Mouse (Mus musculus) right cerebral cortex, adult 2 months (tissue): ENCODE results near the gene Nxph3.

Source experiments
- DNase-seq, 2 experiments: peaks; one replicate each; pipeline ENCODE4 v3.0.0; 2021 to 2022; ENCODE audit warnings: low spot score in 2 of 2

Gene Nxph3

DNA sequence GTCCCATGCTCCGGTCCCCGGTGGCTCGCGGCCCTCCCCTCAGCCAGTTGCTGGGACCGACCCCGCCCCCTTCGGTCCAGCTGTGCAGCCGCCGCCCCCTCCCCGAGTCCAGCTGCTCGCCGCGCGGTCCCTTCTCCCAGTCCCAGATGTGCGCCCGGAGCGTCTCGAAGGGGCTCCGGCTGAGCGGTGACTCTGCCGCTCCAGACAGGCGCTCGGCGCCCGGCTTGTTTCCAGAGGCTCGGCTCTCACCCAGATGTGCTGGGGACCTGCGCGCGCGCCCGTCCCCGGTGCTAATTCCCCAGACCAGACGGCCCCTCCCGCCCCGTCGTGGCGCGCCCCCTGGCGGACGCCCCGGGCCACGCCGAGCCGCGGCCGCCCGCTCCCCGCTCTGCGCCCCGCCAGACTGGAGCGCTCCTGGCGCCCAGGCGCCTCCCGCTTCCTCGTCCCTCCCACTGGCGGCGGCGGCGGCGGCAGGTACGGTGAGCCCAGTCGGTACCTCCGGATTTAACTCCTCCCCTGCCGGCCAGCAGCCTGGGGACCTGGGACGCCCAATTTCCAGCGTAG lies at the start of gene Nxph3:
Gene Nxph3, minus strand, starts transcription at position 273 of the 564 bp plus-strand sequence.
- peak; percentile 48 to 50 for DNase-seq

DNA sequence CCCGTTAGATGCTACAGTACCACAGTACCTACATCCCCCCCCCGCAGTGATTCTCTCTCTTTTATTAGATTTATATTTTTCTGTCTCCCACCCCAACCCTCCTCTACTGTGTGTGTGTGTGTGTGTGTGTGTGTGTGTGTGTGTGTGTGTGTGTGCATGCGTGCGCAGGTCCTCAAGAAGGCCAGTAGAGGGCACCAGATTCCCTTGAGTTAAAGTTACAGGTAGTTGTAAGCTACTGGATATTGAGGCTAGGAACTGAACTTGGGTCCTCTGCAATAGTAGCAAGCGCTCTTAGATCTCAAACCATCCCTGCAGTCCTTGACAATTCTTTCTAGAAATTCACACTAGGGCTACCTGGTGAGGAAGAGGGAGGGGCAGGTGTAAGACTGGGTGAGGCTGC lies 49.5 kb upstream of the Nxph3 start:
- DNase-seq = no peak

- no peak for DNase-seq
Observed at GRCm38 (mm10) chr11:95560773-95561172, 46.4 kb upstream of the Nxph3 start.

- no peak for DNase-seq
Observed at GRCm38 (mm10) chr11:95559761-95560160, 45.4 kb upstream of the Nxph3 start.

DNA sequence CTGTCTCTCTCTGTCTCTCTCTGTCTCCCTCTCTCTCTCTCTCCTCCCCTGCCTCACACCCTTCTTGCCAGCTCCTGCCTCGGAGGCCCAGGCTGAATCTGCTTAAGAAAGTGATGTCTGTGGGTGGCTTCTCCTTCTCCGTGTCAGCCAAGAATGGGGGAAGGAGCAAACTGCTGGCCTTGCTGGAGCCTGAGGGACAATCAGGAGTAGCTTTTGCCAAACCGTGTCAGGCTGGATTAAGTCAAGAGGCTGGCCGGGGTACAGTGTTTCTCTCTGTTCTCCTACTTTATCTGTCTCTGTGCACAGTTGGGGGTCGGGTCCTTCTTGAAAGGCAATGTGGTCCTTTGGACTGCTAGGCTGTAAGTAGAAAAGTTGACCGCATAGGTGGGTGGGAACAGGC lies 43.3 kb upstream of the Nxph3 start:
- no peak for DNase-seq

DNA sequence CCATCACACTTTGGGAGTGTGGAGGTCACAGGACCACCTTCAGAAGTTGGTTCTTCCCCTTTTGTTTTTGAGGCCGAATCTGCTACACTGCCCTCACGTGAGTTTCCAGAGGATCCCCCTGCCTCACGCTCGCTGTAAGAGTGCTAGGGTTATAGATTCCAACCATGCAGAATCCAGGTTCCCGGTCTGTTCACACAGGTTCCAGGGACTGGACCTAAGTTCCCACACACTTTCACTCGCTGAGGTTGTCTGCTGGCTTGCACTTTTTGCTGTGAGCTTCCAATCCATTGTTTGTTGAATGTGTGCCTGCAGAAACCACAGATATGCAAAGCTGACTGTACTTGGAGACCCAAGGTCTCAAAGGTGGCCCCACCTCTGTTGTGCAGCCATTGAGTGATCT lies 42.7 kb upstream of the Nxph3 start:
- no peak for DNase-seq

GRCm38 (mm10) chr11:95555279-95555678 lies 40.9 kb upstream of the Nxph3 start:
- DNase-seq = no peak

DNA sequence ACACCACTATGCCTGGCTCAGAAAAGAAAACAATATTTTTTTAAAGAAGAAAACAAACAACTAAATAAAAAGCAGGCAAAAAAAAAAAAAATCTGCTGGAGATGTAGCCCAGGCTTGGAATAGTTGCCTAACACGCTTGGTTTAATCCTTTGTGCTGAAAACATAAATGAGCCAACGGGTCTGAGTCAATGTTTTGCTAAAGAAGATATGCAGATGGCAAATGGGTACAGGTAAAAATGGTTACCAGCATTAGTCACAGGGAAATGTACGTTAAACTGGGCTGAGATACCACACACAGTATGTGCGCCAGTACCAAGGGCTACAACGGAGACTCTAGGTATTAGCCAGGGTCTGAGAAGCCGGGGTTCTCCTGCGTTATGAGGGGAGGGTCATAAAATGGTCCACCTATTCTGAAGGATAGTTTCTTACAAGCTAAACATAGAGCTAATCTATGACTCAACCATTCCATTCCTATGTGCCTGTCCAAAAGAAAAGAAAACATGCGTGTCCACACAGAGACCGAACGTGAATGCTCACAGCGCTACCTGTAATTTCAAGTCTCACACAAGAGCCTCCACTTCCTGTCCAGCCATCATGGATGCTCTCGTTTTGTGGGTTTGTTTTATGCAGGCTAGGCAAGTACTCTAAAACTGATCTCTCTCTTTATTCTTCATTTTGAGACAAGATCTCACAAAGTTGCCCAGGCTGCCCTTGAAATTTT lies 36.1 kb upstream of the Nxph3 start:
- no peak for DNase-seq

DNA sequence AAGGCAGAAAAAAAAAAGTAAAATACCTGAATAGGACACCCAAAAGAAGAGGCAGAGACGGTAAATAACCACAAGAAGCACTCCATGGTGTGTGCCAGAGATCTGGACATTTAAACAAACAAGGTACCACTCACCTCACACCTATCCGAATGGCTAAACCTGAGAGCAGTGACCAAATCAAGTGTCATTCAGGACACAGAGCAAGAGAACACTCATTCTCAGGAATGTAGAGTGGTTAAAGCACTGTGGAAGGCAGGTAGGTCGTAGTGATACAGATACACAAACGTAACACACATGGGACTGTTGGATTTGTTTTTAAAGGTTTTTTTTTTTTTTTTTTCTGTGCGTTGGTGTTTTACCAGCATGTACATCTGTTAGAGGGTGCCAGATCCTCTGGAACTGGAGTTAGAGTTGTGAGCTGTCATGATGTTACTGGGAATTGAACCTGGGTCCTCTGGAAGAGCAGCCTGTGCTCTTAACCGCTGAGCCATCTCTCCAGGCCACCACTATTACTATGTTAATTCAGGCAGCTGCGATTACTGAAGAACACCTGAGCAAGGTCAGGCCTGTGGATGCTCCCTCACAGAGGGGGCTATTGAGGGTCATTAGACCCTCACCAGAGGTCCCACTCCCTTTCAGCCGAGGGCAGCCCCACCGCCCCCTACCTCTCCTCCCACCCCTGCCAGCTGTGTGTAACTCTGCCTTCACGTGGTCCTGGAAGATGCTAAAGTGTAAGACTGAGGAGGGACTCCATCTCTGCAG lies 31.8 kb upstream of the Nxph3 start:
- DNase-seq = no peak

- no peak for DNase-seq
Observed at GRCm38 (mm10) chr11:95544546-95545327, 30.4 kb upstream of the Nxph3 start.

DNA sequence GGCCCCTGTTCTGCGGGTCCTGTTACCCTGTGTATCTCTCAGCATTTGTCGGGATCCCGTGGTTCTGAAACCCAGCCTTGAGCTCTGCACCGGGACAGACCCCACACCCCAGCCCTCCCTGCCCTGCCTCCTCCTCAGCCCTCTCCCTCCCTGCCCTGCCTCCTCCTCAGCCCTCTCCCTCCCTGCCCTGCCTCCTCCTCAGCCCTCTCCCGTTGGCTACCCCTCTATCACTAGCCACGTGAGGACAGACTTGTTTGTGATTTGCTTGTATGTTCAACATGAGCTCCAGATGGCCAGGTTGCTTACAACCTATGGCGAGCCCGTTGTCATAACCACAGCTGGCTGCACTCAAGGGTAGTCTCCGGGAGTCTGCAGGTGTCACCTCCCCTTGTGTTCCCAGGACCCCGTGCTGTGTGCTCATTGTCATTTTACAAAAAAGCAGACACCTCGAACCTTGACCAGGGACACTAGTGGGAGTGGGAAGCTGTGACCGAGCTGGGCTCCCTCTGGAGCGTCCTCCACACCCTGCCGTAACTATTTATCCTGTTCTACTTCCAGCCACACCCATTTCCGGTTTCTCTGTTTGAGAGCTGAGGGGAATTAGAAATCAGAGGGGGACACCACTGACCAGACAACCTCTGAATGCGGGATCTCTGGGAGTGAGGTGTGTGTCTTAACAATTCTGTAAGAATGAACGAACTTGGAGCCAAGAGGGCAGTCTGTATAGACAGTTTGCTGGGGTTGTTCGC lies 26.4 kb upstream of the Nxph3 start:
- no peak for DNase-seq

DNA sequence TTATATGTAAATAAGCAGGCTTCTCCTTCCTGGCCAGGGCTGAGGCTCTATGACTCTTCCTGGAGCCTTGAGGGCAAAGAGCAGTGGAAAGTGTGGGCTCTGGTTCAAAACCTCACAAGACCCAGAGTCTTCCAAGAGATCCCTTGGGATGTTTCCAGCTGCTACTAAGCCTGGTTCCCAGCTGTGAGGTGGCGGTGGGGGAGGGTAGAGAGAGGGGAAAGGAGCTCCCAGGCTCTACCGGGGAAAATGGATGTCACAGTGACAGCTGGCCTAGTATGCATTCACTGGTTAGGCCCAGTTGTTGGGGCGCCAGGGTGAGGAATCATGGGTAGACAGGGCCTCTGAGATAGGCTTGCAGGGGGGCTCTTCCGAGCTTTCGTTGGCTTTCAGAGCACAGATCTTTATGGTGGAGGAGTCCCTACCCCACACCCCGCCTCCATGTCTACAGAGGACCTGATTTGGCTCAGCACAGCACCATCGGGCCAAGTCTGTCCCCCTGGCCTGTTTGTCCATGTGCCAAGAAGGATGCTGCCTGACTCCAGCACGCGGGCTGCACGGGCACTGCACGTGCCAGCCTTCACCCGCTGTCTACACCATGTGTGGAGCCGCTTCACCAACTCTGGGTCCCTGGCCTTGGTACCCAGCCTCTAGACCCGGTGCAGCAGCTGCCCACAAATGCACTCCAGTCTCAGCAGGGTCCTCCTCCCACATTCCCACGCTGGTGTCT lies 24.2 kb upstream of the Nxph3 start:
- no peak for DNase-seq

DNA sequence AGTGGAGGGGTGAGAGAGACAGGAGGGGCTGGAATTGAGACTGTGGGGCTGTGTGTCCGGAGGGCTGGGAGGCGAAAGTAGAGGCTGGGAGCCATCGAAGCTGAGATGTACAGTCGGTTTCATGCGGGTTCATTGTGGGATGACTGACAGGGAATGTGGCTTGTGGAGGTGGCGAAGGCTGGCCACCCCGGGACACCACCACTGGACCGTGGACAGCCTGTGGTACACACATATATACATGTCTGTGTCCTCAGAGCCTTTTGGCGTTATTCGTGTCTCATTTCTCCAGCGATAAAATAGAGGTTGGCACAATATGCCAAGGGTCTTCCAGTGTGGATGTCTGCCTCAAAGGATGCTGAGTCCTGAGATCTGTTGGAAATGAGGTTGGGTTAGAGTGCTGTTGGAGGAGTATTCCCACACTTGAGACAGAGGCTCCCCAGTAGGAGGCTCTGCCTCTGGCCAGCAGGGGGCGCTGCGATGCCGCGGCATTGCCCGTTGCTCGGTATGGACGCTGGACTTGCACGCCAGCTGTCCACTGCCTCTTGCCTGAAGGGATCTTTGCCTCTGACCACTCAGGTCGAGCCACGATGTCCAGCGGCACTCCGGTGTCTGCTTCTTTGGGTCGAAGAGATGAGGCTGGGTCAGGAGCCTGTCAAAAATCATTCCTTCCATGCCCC lies 19.3 kb upstream of the Nxph3 start:
- DNase-seq = peak; percentile 85 to 93

DNA sequence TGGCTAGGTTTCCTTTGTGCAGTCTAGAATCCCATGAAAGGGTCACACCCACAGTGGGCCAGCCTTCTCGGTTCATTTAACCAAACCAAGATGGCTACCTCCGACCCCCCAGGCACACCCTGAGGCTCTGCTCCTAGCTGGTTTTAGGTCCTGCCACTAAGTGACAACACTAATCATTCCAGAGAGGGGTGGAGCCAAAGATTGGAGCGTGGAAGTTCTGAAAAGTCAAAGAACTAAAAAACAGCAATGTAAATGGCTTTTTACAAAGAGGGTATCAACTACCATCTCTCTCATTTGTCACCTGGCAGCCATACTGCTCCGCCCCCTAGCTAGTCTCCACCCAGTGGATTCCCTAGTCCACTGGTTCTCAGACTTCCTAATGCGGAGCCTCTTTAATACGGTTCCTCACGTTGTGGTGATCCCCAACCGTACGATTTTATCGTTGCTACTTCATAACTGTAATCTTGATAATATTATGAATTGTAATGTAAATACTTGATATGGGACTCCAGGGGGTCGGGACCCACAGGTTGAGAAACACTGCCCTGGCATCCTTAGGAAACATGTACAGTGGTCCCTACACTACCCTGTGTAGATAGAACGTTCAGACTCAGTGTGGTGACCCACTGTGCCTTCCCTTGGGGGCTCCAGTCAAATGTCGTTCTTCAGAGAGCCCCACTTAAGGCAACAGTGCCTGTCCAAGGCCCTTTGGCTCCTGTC lies 18.1 kb upstream of the Nxph3 start:
- DNase-seq = no peak

DNA sequence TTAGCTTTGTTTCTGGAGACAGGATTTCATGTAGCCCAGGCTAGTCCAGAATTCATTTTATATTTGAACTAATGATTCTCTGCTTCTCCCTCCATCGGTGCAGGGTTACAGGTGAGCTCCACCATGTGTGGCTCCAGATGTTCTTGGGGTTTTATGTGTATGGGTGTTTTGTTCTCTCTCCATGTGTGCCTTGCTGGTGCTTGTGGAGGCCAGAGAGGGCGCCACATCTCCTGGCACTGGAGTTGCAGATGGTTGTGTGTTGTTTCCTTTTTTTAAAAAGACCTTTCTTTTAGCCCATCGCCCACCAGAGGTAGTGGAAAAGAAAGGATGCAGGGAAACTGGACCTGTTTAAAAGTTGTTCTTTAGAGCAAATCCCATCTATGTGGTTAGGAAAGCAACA lies 13.9 kb upstream of the Nxph3 start:
- no peak for DNase-seq

- DNase-seq = no peak
Observed at GRCm38 (mm10) chr11:95527307-95527706, 12.9 kb upstream of the Nxph3 start.

GRCm38 (mm10) chr11:95521563-95521962 lies 7.2 kb upstream of the Nxph3 start:
- DNase-seq = peak; percentile 83 to 87

- peak; percentile 85 to 87 for DNase-seq
Observed at GRCm38 (mm10) chr11:95520456-95521072, 6.2 kb upstream of the Nxph3 start.

GRCm38 (mm10) chr11:95519996-95520395 lies 5.6 kb upstream of the Nxph3 start:
- DNase-seq = no peak
